Mouse (Mus musculus): Measurements from ENCODE around the gene Tmem35b. TPM values are rescaled to one million over a fixed set of nuclear protein-coding genes. Genes with fewer than 3 reads are reported as not detected.

The Tmem35b gene
- polyA plus RNA-seq, 1 experiment from 2014 or later = 13.0 TPM

- H3K4me2 ChIP-seq (ENCODE audit: low read length) = no peak overlapping the region
- no peak for ATAC-seq
- H3K4me3 ChIP-seq (ENCODE audit: low read depth, low read length) = no peak overlapping the region
- DNase-seq (ENCODE audit: low spot score) = no peak
- WGBS = 93% methylated on average over 4 of the region's 4 CpGs
- H3K27ac ChIP-seq (ENCODE audit: low read depth, low read length) = no peak overlapping the region
- peaks cover 32% of the 10 kb centered on the region for H3K36me3 ChIP-seq (ENCODE audit: control insufficient read depth, insufficient read depth, low read length)
- no peaks in the 10 kb centered on the region for H3K9me3 ChIP-seq (replicated peaks; ENCODE audit: control insufficient read depth, low read length)
- H3K27me3 ChIP-seq (replicated peaks; ENCODE audit: control insufficient read depth, insufficient read depth, low read length) = no peaks in the 10 kb centered on the region
- H3K4me1 ChIP-seq (ENCODE audit: control insufficient read depth, insufficient read depth, low read length) = no peaks in the 10 kb centered on the region
- no peak overlapping the region for H3K9ac ChIP-seq (ENCODE audit: low read length)
Observed at GRCm38 (mm10) chr4:127107566-127107965, 15.9 kb upstream of the Tmem35b start.

DNA sequence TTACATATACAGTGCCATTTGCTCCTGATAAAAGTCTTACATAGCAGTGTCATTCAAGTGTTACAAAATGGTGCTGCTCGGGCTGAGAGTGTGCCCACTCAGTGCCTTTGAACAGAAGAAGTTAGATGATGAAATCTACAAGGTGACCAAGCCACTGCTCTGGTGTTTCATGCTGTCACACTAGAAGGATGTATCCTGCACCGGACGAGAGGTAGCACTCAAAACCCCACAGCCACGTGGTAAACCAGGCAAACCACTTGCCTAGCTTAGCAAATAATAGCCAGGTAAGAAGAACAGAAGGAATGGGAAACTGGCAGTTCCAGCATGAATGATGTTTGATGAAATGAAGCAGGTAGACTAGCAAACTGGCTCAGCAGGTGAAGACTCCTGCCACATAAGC, 12.9 kb upstream of the Tmem35b start:
- H3K4me1 ChIP-seq (ENCODE audit: control insufficient read depth, insufficient read depth, low read length) = no peaks in the 10 kb centered on the region
- H3K9ac ChIP-seq (ENCODE audit: low read length) = no peak overlapping the region
- H3K27ac ChIP-seq (ENCODE audit: low read depth, low read length) = no peak overlapping the region
- ATAC-seq = no peak
- DNase-seq (ENCODE audit: low spot score) = no peak
- peaks cover 21% of the 10 kb centered on the region for H3K36me3 ChIP-seq (ENCODE audit: control insufficient read depth, insufficient read depth, low read length)
- H3K9me3 ChIP-seq (replicated peaks; ENCODE audit: control insufficient read depth, low read length) = no peaks in the 10 kb centered on the region
- H3K4me2 ChIP-seq (ENCODE audit: low read length) = no peak overlapping the region
- no peak overlapping the region for H3K4me3 ChIP-seq (ENCODE audit: low read depth, low read length)
- H3K27me3 ChIP-seq (replicated peaks; ENCODE audit: control insufficient read depth, insufficient read depth, low read length) = no peaks in the 10 kb centered on the region
- 78% methylated on average over 4 of the region's 4 CpGs for WGBS

- H3K4me1 ChIP-seq (ENCODE audit: control insufficient read depth, insufficient read depth, low read length) = peaks cover 8% of the 10 kb centered on the region; the same call in 1 of the 2 replicates
- no peak for DNase-seq (ENCODE audit: low spot score)
- H3K4me2 ChIP-seq (ENCODE audit: low read length) = no peak overlapping the region
- H3K27me3 ChIP-seq (replicated peaks; ENCODE audit: control insufficient read depth, insufficient read depth, low read length) = no peaks in the 10 kb centered on the region
- ATAC-seq = no peak
- no peak overlapping the region for H3K27ac ChIP-seq (ENCODE audit: low read depth, low read length)
- H3K9me3 ChIP-seq (replicated peaks; ENCODE audit: control insufficient read depth, low read length) = no peaks in the 10 kb centered on the region
- no peak overlapping the region for H3K9ac ChIP-seq (ENCODE audit: low read length)
- no peak overlapping the region for H3K4me3 ChIP-seq (ENCODE audit: low read depth, low read length)
- 89% methylated on average over 1 of the region's 1 CpGs for WGBS
- H3K36me3 ChIP-seq (ENCODE audit: control insufficient read depth, insufficient read depth, low read length) = peaks cover 19% of the 10 kb centered on the region
Observed at GRCm38 (mm10) chr4:127124331-127124730, 840 bp downstream of the Tmem35b start.

- Histone ChIP-seq H3K27me3 (replicated peaks; ENCODE audit: control insufficient read depth, insufficient read depth, low read length) (no peaks in the 10 kb centered on the region), H3K4me1 (ENCODE audit: control insufficient read depth, insufficient read depth, low read length) (peaks cover 8% of the 10 kb centered on the region; the same call in 1 of the 2 replicates), H3K4me3 (ENCODE audit: low read depth, low read length) (peak overlapping the region; percentile 54), H3K9ac (ENCODE audit: low read length) (peak overlapping the region; percentile 78), H3K27ac (ENCODE audit: low read depth, low read length) (no peak overlapping the region), H3K36me3 (ENCODE audit: control insufficient read depth, insufficient read depth, low read length) (peaks cover 19% of the 10 kb centered on the region), H3K9me3 (replicated peaks; ENCODE audit: control insufficient read depth, low read length) (no peaks in the 10 kb centered on the region), H3K4me2 (ENCODE audit: low read length) (peak overlapping the region; percentile 69)
- peak; percentile 96 for ATAC-seq
- under 1% methylated on average over 35 of the region's 35 CpGs for WGBS
- peak; percentile 90 for DNase-seq (ENCODE audit: low spot score)
Observed at GRCm38 (mm10) chr4:127125834-127126463, 2.5 kb downstream of the Tmem35b start.

- H3K9me3 ChIP-seq (replicated peaks; ENCODE audit: control insufficient read depth, low read length) = no peaks in the 10 kb centered on the region
- ATAC-seq = no peak
- H3K4me1 ChIP-seq (ENCODE audit: control insufficient read depth, insufficient read depth, low read length) = no peaks in the 10 kb centered on the region
- H3K27me3 ChIP-seq (replicated peaks; ENCODE audit: control insufficient read depth, insufficient read depth, low read length) = no peaks in the 10 kb centered on the region
- no peak for DNase-seq (ENCODE audit: low spot score)
- no peak overlapping the region for H3K9ac ChIP-seq (ENCODE audit: low read length)
- no peak overlapping the region for H3K4me2 ChIP-seq (ENCODE audit: low read length)
- no peaks in the 10 kb centered on the region for H3K36me3 ChIP-seq (ENCODE audit: control insufficient read depth, insufficient read depth, low read length)
- no peak overlapping the region for H3K27ac ChIP-seq (ENCODE audit: low read depth, low read length)
- no peak overlapping the region for H3K4me3 ChIP-seq (ENCODE audit: low read depth, low read length)
- 50% methylated on average over 1 of the region's 1 CpGs for WGBS
Observed at GRCm38 (mm10) chr4:127134687-127135086, 11.2 kb downstream of the Tmem35b start.

DNA sequence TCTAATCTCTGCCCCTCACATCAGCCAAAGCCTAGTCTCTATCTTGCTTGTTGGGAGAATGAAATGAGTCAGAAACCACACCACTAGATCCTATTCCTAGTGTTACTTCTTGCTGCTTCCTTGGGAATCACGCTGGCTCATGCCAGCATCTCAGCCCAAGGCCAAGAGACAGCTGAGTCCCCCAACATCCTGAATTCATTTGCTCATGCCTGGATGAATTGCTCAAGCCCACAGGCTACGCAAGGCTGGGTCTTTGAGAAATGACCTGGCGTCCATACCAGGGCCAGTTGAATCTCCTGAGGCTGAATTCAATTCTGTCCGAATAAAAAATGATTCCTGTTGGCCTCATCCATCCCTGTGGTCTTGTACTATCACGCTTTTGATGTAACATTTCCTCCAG, 14.1 kb downstream of the Tmem35b start:
- H3K4me1 ChIP-seq (ENCODE audit: control insufficient read depth, insufficient read depth, low read length) = no peaks in the 10 kb centered on the region
- DNase-seq (ENCODE audit: low spot score) (no peak), ATAC-seq (no peak)
- WGBS = 87% methylated on average over 5 of the region's 5 CpGs
- H3K4me3 ChIP-seq (ENCODE audit: low read depth, low read length) = no peak overlapping the region
- H3K9ac ChIP-seq (ENCODE audit: low read length) = no peak overlapping the region
- no peak overlapping the region for H3K4me2 ChIP-seq (ENCODE audit: low read length)
- no peaks in the 10 kb centered on the region for H3K27me3 ChIP-seq (replicated peaks; ENCODE audit: control insufficient read depth, insufficient read depth, low read length)
- H3K36me3 ChIP-seq (ENCODE audit: control insufficient read depth, insufficient read depth, low read length) = no peaks in the 10 kb centered on the region
- no peak overlapping the region for H3K27ac ChIP-seq (ENCODE audit: low read depth, low read length)
- no peaks in the 10 kb centered on the region for H3K9me3 ChIP-seq (replicated peaks; ENCODE audit: control insufficient read depth, low read length)

- Histone ChIP-seq H3K9ac (ENCODE audit: low read length) (no peak overlapping the region), H3K4me1 (ENCODE audit: control insufficient read depth, insufficient read depth, low read length) (no peaks in the 10 kb centered on the region), H3K27me3 (replicated peaks; ENCODE audit: control insufficient read depth, insufficient read depth, low read length) (no peaks in the 10 kb centered on the region), H3K4me2 (ENCODE audit: low read length) (no peak overlapping the region), H3K27ac (ENCODE audit: low read depth, low read length) (no peak overlapping the region), H3K4me3 (ENCODE audit: low read depth, low read length) (no peak overlapping the region), H3K36me3 (ENCODE audit: control insufficient read depth, insufficient read depth, low read length) (no peaks in the 10 kb centered on the region), H3K9me3 (replicated peaks; ENCODE audit: control insufficient read depth, low read length) (no peaks in the 10 kb centered on the region)
- ATAC-seq = no peak
- WGBS = 33% methylated on average over 6 of the region's 6 CpGs
- DNase-seq (ENCODE audit: low spot score) = peak; percentile 8
Observed at GRCm38 (mm10) chr4:127138486-127138885, 15.0 kb downstream of the Tmem35b start.

DNA sequence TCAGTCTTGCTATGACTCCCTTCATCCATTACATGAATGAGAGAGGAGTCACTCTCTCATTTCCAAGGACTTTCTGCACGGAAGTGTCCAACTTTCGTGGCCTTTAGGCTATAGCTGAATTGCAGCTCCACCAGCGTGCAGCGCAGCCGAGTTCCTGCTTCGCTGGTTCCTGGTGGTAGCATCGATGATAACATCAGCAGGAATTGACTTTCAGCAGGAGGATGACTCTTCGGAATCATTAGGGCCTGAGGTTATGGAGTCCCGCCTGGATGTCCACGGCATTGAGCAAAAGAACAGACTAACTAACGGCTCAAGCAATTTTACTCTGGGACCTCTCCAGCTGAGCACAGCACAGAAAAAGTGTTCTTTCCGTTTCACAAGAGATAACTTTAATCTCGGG, 26.5 kb downstream of the Tmem35b start:
- Histone ChIP-seq H3K9me3 (replicated peaks; ENCODE audit: control insufficient read depth, low read length) (no peaks in the 10 kb centered on the region), H3K36me3 (ENCODE audit: control insufficient read depth, insufficient read depth, low read length) (no peaks in the 10 kb centered on the region), H3K9ac (ENCODE audit: low read length) (no peak overlapping the region), H3K27me3 (replicated peaks; ENCODE audit: control insufficient read depth, insufficient read depth, low read length) (no peaks in the 10 kb centered on the region), H3K4me3 (ENCODE audit: low read depth, low read length) (no peak overlapping the region), H3K27ac (ENCODE audit: low read depth, low read length) (no peak overlapping the region), H3K4me1 (ENCODE audit: control insufficient read depth, insufficient read depth, low read length) (no peaks in the 10 kb centered on the region), H3K4me2 (ENCODE audit: low read length) (no peak overlapping the region)
- WGBS = 87% methylated on average over 13 of the region's 13 CpGs
- DNase-seq (ENCODE audit: low spot score) (no peak), ATAC-seq (no peak)

DNA sequence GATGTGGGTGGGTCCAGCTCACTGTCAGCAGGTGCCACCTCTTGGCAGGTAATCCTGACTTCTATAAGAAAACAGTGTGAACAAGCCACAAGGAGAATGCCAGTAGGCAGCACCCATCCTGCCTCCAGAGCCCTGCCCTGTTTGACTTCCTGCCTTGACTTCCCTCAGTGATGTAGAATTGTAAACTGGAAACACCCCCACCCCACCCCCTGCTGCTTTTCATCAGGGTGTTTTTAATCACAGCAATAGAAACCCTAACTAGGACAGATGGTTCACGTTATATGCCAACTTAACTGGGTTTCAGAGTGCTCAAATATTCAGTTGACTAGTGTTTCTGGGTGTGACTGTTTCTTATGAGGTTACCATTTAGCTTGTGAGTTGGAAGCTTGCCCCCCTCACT, 29.9 kb downstream of the Tmem35b start:
- no peak overlapping the region for H3K4me3 ChIP-seq (ENCODE audit: low read depth, low read length)
- H3K4me2 ChIP-seq (ENCODE audit: low read length) = no peak overlapping the region
- H3K27ac ChIP-seq (ENCODE audit: low read depth, low read length) = no peak overlapping the region
- H3K9ac ChIP-seq (ENCODE audit: low read length) = no peak overlapping the region
- no peaks in the 10 kb centered on the region for H3K4me1 ChIP-seq (ENCODE audit: control insufficient read depth, insufficient read depth, low read length)
- H3K36me3 ChIP-seq (ENCODE audit: control insufficient read depth, insufficient read depth, low read length) = no peaks in the 10 kb centered on the region
- no peaks in the 10 kb centered on the region for H3K27me3 ChIP-seq (replicated peaks; ENCODE audit: control insufficient read depth, insufficient read depth, low read length)
- ATAC-seq (no peak), DNase-seq (ENCODE audit: low spot score) (no peak)
- H3K9me3 ChIP-seq (replicated peaks; ENCODE audit: control insufficient read depth, low read length) = no peaks in the 10 kb centered on the region
- WGBS = 42% methylated on average over 1 of the region's 1 CpGs
